ENCODE assay signal across 8 mouse cellular contexts in the genomic region with DNA sequence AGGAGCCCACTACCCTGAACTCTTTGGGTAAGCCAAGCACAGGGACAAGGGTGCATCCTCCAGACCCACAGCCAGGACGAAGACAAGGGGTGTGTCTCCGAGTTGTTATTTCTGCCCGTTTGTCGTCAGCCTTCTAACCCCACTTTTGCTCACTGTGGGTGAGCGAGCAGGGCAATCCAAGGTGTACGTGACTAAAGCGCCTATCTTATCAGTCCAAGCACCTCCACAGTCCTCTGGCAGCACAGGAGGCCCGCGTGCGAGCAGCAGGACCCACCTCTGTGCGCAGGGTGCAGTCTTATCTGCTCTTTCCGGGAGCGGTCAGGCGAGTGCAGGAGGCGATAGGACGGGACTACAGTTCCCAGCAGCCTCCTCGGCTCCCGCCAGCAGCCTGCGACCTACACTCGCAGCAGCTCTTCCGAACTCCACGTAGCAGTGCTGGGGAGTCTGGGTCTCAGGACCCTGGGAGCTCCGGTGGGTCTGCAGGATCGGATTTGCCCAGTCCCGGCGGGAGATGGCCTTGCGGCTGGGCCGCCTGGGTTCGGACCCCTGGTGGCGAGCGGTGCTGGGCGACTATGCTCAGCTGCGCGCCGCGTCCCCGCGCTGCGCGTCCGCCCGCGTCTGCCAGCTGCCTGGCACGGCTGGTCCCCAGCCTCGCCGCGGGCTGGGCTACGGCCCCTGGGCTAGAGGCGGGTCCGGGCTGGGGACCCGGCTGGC. TPM values are rescaled to one million over a fixed set of nuclear protein-coding genes. Genes with fewer than 3 reads are reported as not detected.
DNase-seq lines count a peak whose midpoint lies in the region; ATAC-seq lines count a peak whose summit lies in the region.

A gene (plus strand): TSS at position 376 of the 714 bp plus-strand sequence.

- intact Hi-C loops in gastrocnemius, postnatal 14 days (cut with DNase I; ENCODE audit: low total_unique reads): loop anchor here (10.0 kb wide), 2 partner anchors 65 to 375 kb away; no protein-coding TSS in a partner anchor
- intact Hi-C loops in left cerebral cortex, postnatal 10 days (cut with DNase I): loop anchor here (10.0 kb wide), 1 partner anchor 735 kb away; a partner anchor contains a TSS

- peak; percentile 98 for ATAC-seq in inflammation-experienced regulatory T-cells, adult 6 months
- peak; percentile 94 for ATAC-seq in megakaryocyte-erythroid progenitor cell, adult 5-6 weeks (replicated peaks; ENCODE audit: low FRiP score, low TSS enrichment, poor library complexity, severe bottlenecking)

- peak; percentile 79 for DNase-seq in adipocyte (ENCODE audit: low spot score)
- peak; percentile 91 for DNase-seq in embryo, embryonic 10 days (ENCODE audit: low spot score)
- DNase-seq in gastrocnemius, postnatal 14 days: peak; percentile 72
- peak; percentile 75 to 82 for DNase-seq in left cerebral cortex, postnatal 10 days (ENCODE audit: extremely low spot score in 1 of 2, low spot score in 2 of 2)
- DNase-seq in right cerebral cortex, postnatal 25 days: peak; percentile 90
- DNase-seq in urinary bladder, postnatal 4 days (ENCODE audit: low spot score in 2 of 2): peak; percentile 71 to 75

RNA-seq across cellular contexts. Expression of the gene that starts here (rescaled TPM):
- total RNA-seq in gastrocnemius, postnatal 14 days (2021): 10 to 100 TPM; 12.0 to 14.0 TPM
- 10 to 100 TPM; 38.9 to 52.3 (median 41.0) TPM for polyA plus RNA-seq in inflammation-experienced regulatory T-cells, adult 6 months (2017; shearing (Covaris generic))
- 10 to 100 TPM; 27.7 to 28.9 TPM for total RNA-seq in left cerebral cortex, postnatal 10 days (2021)
- 250 and 314 TPM in 2 replicates for total RNA-seq in megakaryocyte-erythroid progenitor cell, adult 5-6 weeks (2014; fragmentation: Nextera tagmentation)
- total RNA-seq in megakaryocyte-erythroid progenitor cell, adult 5-6 weeks (2017): 138 and 210 TPM in 2 replicates

Comparison
In these comparisons a context has a peak if more than half of its experiments do, and no peak if none do; other contexts are left out.
1. Peak in every context shown above with its lines: DNase-seq and ATAC-seq.
2. RNA of the gene that starts here (total RNA-seq): 138 to 314 TPM in megakaryocyte-erythroid progenitor cell, adult 5-6 weeks; 27.7 to 28.9 TPM in left cerebral cortex, postnatal 10 days and 12.0 to 14.0 TPM in gastrocnemius, postnatal 14 days; every median in the first group is over 4 times any median in the second.